Mouse (Mus musculus): ENCODE measurements around the gene Aldh4a1. TPM values are rescaled to one million over a fixed set of nuclear protein-coding genes. Genes with fewer than 3 reads are reported as not detected.

The Aldh4a1 gene
- total and polyA plus RNA-seq, 3 experiments: 79.7 to 120 (median 96.7) TPM

GRCm38 (mm10) chr4:139610954-139611353 lies 11.7 kb upstream of the Aldh4a1 start:
- 64% methylated on average over 6 of the region's 6 CpGs for WGBS
- no peak overlapping the region for H3K9ac ChIP-seq (ENCODE audit: low read depth, low read length)
- DNase-seq: no peak
- H3K27ac ChIP-seq: peak overlapping the region; percentile 45; the same call in 1 of the 2 replicates
- H3K79me2 ChIP-seq (replicated peaks; ENCODE audit: control insufficient read depth, insufficient read depth, low read length): no peaks in the 10 kb centered on the region
- TF ChIP-seq POLR2A (IDR thresholded peaks at IDR 0.05; ENCODE audit: insufficient read depth, low read depth, low read length): no peak
- no peak for TF ChIP-seq CTCF (IDR thresholded peaks at IDR 0.05)
- no peak for TF ChIP-seq EP300 (IDR thresholded peaks at IDR 0.05; ENCODE audit: insufficient read depth, low read depth, low read length)
- H3K4me1 ChIP-seq (ENCODE audit: control insufficient read depth, insufficient read depth, low read length): peaks cover 3% of the 10 kb centered on the region; the same call in 1 of the 2 replicates
- H3K4me3 ChIP-seq: no peak overlapping the region
- intact Hi-C loops (cut with DNase I): loop anchor here (2.0 to 5.0 kb wide), 3 partner anchors 36 to 140 kb away; no protein-coding TSS in a partner anchor
- no peaks in the 10 kb centered on the region for H3K27me3 ChIP-seq (ENCODE audit: control insufficient read depth, insufficient read depth, low read length)
- H3K36me3 ChIP-seq (ENCODE audit: control insufficient read depth, insufficient read depth, low read length): no peaks in the 10 kb centered on the region

GRCm38 (mm10) chr4:139611542-139611953 lies 11.1 kb upstream of the Aldh4a1 start:
- H3K27me3 ChIP-seq (ENCODE audit: control insufficient read depth, insufficient read depth, low read length): no peaks in the 10 kb centered on the region
- TF ChIP-seq CTCF (IDR thresholded peaks at IDR 0.05): no peak; the same call in 1 of the 2 replicates
- peak; percentile 92; the same call in 1 of the 2 replicates for TF ChIP-seq EP300 (IDR thresholded peaks at IDR 0.05; ENCODE audit: insufficient read depth, low read depth, low read length)
- no peak overlapping the region for H3K9ac ChIP-seq (ENCODE audit: low read depth, low read length)
- H3K4me1 ChIP-seq (ENCODE audit: control insufficient read depth, insufficient read depth, low read length): peaks cover 3% of the 10 kb centered on the region; the same call in 1 of the 2 replicates
- H3K36me3 ChIP-seq (ENCODE audit: control insufficient read depth, insufficient read depth, low read length): no peaks in the 10 kb centered on the region
- WGBS: under 1% methylated on average over 10 of the region's 10 CpGs
- intact Hi-C loops (cut with DNase I): loop anchor here (2.0 to 5.0 kb wide), 3 partner anchors 37 to 141 kb away; no protein-coding TSS in a partner anchor
- H3K4me3 ChIP-seq: no peak overlapping the region; the same call in 1 of the 2 replicates
- peak overlapping the region; percentile 53; the same call in 1 of the 2 replicates for H3K27ac ChIP-seq
- H3K79me2 ChIP-seq (replicated peaks; ENCODE audit: control insufficient read depth, insufficient read depth, low read length): no peaks in the 10 kb centered on the region
- DNase-seq: peak; percentile 82 to 88

GRCm38 (mm10) chr4:139614524-139615260 lies 8.0 kb upstream of the Aldh4a1 start:
- 87% methylated on average over 21 of the region's 21 CpGs for WGBS
- intact Hi-C loops (cut with DNase I): loop anchor here (5.0 kb wide), 1 partner anchor 122 kb away; no protein-coding TSS in a partner anchor

GRCm38 (mm10) chr4:139616276-139617000 lies 6.2 kb upstream of the Aldh4a1 start:
- DNase-seq: peak; percentile 60 to 70
- H3K9ac ChIP-seq (ENCODE audit: low read depth, low read length): peak overlapping the region; percentile 60
- TF ChIP-seq EP300 (IDR thresholded peaks at IDR 0.05; ENCODE audit: insufficient read depth, low read depth, low read length) (no peak), POLR2A (IDR thresholded peaks at IDR 0.05; ENCODE audit: insufficient read depth, low read depth, low read length) (peak; percentile 87)
- no peaks in the 10 kb centered on the region for H3K36me3 ChIP-seq (ENCODE audit: control insufficient read depth, insufficient read depth, low read length)
- H3K4me1 ChIP-seq (ENCODE audit: control insufficient read depth, insufficient read depth, low read length): peaks cover 3% of the 10 kb centered on the region; the same call in 1 of the 2 replicates
- no peaks in the 10 kb centered on the region for H3K79me2 ChIP-seq (replicated peaks; ENCODE audit: control insufficient read depth, insufficient read depth, low read length)
- intact Hi-C loops (cut with DNase I): no loop called here
- H3K27ac ChIP-seq: peak overlapping the region; percentile 71
- peak overlapping the region; percentile 33 for H3K4me3 ChIP-seq
- 18% methylated on average over 24 of the region's 24 CpGs for WGBS
- H3K27me3 ChIP-seq (ENCODE audit: control insufficient read depth, insufficient read depth, low read length): no peaks in the 10 kb centered on the region

More at GRCm38 (mm10) chr4:139614524-139615260, 8.0 kb upstream of the Aldh4a1 start:
- Histone ChIP-seq H3K36me3 (ENCODE audit: control insufficient read depth, insufficient read depth, low read length) (no peaks in the 10 kb centered on the region), H3K9ac (ENCODE audit: low read depth, low read length) (no peak overlapping the region), H3K4me1 (ENCODE audit: control insufficient read depth, insufficient read depth, low read length) (peaks cover 3% of the 10 kb centered on the region; the same call in 1 of the 2 replicates), H3K4me3 (no peak overlapping the region), H3K27me3 (ENCODE audit: control insufficient read depth, insufficient read depth, low read length) (no peaks in the 10 kb centered on the region), H3K79me2 (replicated peaks; ENCODE audit: control insufficient read depth, insufficient read depth, low read length) (no peaks in the 10 kb centered on the region), H3K27ac (no peak overlapping the region)
- TF ChIP-seq POLR2A (IDR thresholded peaks at IDR 0.05; ENCODE audit: insufficient read depth, low read depth, low read length) (no peak), EP300 (IDR thresholded peaks at IDR 0.05; ENCODE audit: insufficient read depth, low read depth, low read length) (no peak), CTCF (IDR thresholded peaks at IDR 0.05) (no peak)
- no peak for DNase-seq

- Histone ChIP-seq H3K4me1 (ENCODE audit: control insufficient read depth, insufficient read depth, low read length) (peaks cover 2% of the 10 kb centered on the region; the same call in 1 of the 2 replicates), H3K79me2 (replicated peaks; ENCODE audit: control insufficient read depth, insufficient read depth, low read length) (no peaks in the 10 kb centered on the region), H3K27me3 (ENCODE audit: control insufficient read depth, insufficient read depth, low read length) (no peaks in the 10 kb centered on the region), H3K27ac (peak overlapping the region; percentile 71), H3K9ac (ENCODE audit: low read depth, low read length) (peak overlapping the region; percentile 37), H3K36me3 (ENCODE audit: control insufficient read depth, insufficient read depth, low read length) (no peaks in the 10 kb centered on the region), H3K4me3 (peak overlapping the region; percentile 33; the same call in 1 of the 2 replicates)
- intact Hi-C loops (cut with DNase I): no loop called here
- TF ChIP-seq EP300 (IDR thresholded peaks at IDR 0.05; ENCODE audit: insufficient read depth, low read depth, low read length) (no peak), CTCF (IDR thresholded peaks at IDR 0.05) (no peak), POLR2A (IDR thresholded peaks at IDR 0.05; ENCODE audit: insufficient read depth, low read depth, low read length) (no peak)
- WGBS: 36% methylated on average over 3 of the region's 3 CpGs
- DNase-seq: no peak
These were observed 5.7 kb upstream of the Aldh4a1 start for GRCm38 (mm10) chr4:139617001-139617364.
